Mouse (Mus musculus) C2C12 (cell line): Measurements from ENCODE around the gene Gm49393. TPM values are rescaled to one million over a fixed set of nuclear protein-coding genes. Genes with fewer than 3 reads are reported as not detected.
"Not testable (repeated sequence)": the region's sequence is repeated elsewhere in the genome, so short reads cannot be mapped to it uniquely, and the experiment has no call there.

Experiments
- H3K27me3 ChIP-seq: one replicate; pipeline ENCODE4 v1.6.1; 2011; ENCODE audit not compliant: control insufficient read depth, insufficient read depth, insufficient read length
- H3K36me3 ChIP-seq: one replicate; pipeline ENCODE4 v1.6.1; 2011; ENCODE audit not compliant: control insufficient read depth, insufficient read depth
- H3K4me3 ChIP-seq: one replicate; pipeline ENCODE4 v1.5.1; 2011; ENCODE audit warnings: mild to moderate bottlenecking, control low read depth; ENCODE audit not compliant: poor library complexity, insufficient read depth, severe bottlenecking
- H3K79me2 ChIP-seq: one replicate; pipeline ENCODE4 v1.6.1; 2011; ENCODE audit not compliant: control insufficient read depth, insufficient read depth
- H3K79me3 ChIP-seq: one replicate; pipeline ENCODE4 v1.6.1; 2011; ENCODE audit warnings: low read depth, control low read depth
- H3ac ChIP-seq: one replicate; pipeline ENCODE3; 2011; ENCODE audit warnings: low read depth; ENCODE audit not compliant: control insufficient read depth, insufficient read length
- CEBPB ChIP-seq: IDR thresholded peaks from one replicate; pipeline ENCODE4 v1.6.1; 2011; ENCODE audit warnings: low read depth, mild to moderate bottlenecking, control low read depth, moderate library complexity
- CTCF ChIP-seq: IDR thresholded peaks from one replicate; pipeline ENCODE4 v1.5.1; 2011; ENCODE audit not compliant: control insufficient read depth, insufficient read depth, insufficient read length
- FOSL1 ChIP-seq: IDR thresholded peaks from one replicate; pipeline ENCODE4 v1.8.0; 2011; ENCODE audit warnings: mild to moderate bottlenecking, low read length; ENCODE audit not compliant: poor library complexity, insufficient read depth, severe bottlenecking
- MAX ChIP-seq: IDR thresholded peaks from one replicate; pipeline ENCODE4 v1.6.1; 2011; ENCODE audit warnings: mild to moderate bottlenecking, control low read depth
- MYOD1 ChIP-seq: IDR thresholded peaks from one replicate; pipeline ENCODE4 v1.6.1; 2011; ENCODE audit warnings: low read depth; ENCODE audit not compliant: control insufficient read depth, insufficient read length
- MYOG ChIP-seq: IDR thresholded peaks from one replicate; pipeline ENCODE4 v1.6.1; 2011; ENCODE audit not compliant: control insufficient read depth, insufficient read length; ENCODE audit errors: extremely low read depth
- USF1 ChIP-seq: IDR thresholded peaks from one replicate; pipeline ENCODE4 v1.6.1; 2011; ENCODE audit warnings: low read depth, mild to moderate bottlenecking, control low read depth, moderate library complexity
- polyA plus RNA-seq: library from polyadenylated mRNA; unstranded; fragments of >200 nt; fragmentation: generic; extraction: Trizol; gene quantifications from one replicate; pipeline ENCODE4 v1.2.1, GENCODE M21; 2012; ENCODE audit warnings: missing spikeins

The Gm49393 gene
- polyA plus RNA-seq, 1 experiment, result not detected

GRCm38 (mm10) chr13:60897328-60897727, 38.1 kb downstream of the Gm49393 start, which contains the start of gene Ctla2b:
Gene Ctla2b, minus strand, starts transcription at chr13:60897447.
- Histone ChIP-seq H3K79me2 (no peaks in the 10 kb centered on the region), H3K27me3 (no peaks in the 10 kb centered on the region), H3K79me3 (no peaks in the 10 kb centered on the region), H3K4me3 (no peak within 1 kb of the TSS), H3ac (no peak within 1 kb of the TSS), H3K36me3 (no peaks in the 10 kb centered on the region)
- no peak for TF ChIP-seq MYOD1

- H3K79me2 ChIP-seq, H3K79me3 ChIP-seq, H3K27me3 ChIP-seq: not testable (repeated sequence)
These were observed 38.6 kb downstream of the Gm49393 start, which contains the start of gene Gm49392 for GRCm38 (mm10) chr13:60896794-60897193. Gene Gm49392, minus strand, starts transcription at chr13:60896894.

GRCm38 (mm10) chr13:60895406-60896160, 39.8 kb downstream of the Gm49393 start:
- Histone ChIP-seq H3K79me3 (no peaks in the 10 kb centered on the region), H3K27me3 (no peaks in the 10 kb centered on the region), H3K36me3 (no peaks in the 10 kb centered on the region), H3K79me2 (no peaks in the 10 kb centered on the region), H3K4me3 (no peak overlapping the region), H3ac (no peak overlapping the region)
- TF ChIP-seq USF1 (no peak), FOSL1 (no peak), CEBPB (no peak), CTCF (no peak), MYOG (no peak), MAX (no peak)

More at GRCm38 (mm10) chr13:60896794-60897193, 38.6 kb downstream of the Gm49393 start, which contains the start of gene Gm49392:
- H3K4me3 ChIP-seq, H3ac ChIP-seq, H3K36me3 ChIP-seq: not testable (repeated sequence)

- H3K27me3 ChIP-seq, result no peaks in the 10 kb centered on the region
- no peaks in the 10 kb centered on the region for H3K36me3 ChIP-seq
- TF ChIP-seq MYOG (no peak), CTCF (no peak), CEBPB (no peak), FOSL1 (no peak), USF1 (no peak), MAX (no peak), MYOD1 (no peak)
- H3K4me3 ChIP-seq, result no peak overlapping the region
- H3ac ChIP-seq, result no peak overlapping the region
- no peaks in the 10 kb centered on the region for H3K79me3 ChIP-seq
- no peaks in the 10 kb centered on the region for H3K79me2 ChIP-seq
These were observed 43.1 kb downstream of the Gm49393 start for GRCm38 (mm10) chr13:60892301-60892700.

GRCm38 (mm10) chr13:60864281-60864680, 71.1 kb downstream of the Gm49393 start, which contains the start of gene 4930486L24Rik:
Gene 4930486L24Rik, minus strand, starts transcription at chr13:60864475.
- TF ChIP-seq MYOD1, result no peak
- TF ChIP-seq FOSL1, result no peak
- no peak for TF ChIP-seq MYOG
- no peak for TF ChIP-seq USF1
- no peak for TF ChIP-seq MAX
- no peak for TF ChIP-seq CTCF
- TF ChIP-seq CEBPB, result no peak

GRCm38 (mm10) chr13:60848241-60849120, 86.9 kb downstream of the Gm49393 start:
- Histone ChIP-seq H3ac (no peak overlapping the region), H3K27me3 (no peaks in the 10 kb centered on the region), H3K79me2 (no peaks in the 10 kb centered on the region), H3K79me3 (no peaks in the 10 kb centered on the region), H3K4me3 (no peak overlapping the region), H3K36me3 (no peaks in the 10 kb centered on the region)
- no peak for TF ChIP-seq MYOD1
- TF ChIP-seq FOSL1, result no peak
- no peak for TF ChIP-seq CEBPB
- no peak for TF ChIP-seq MYOG
- no peak for TF ChIP-seq MAX
- no peak for TF ChIP-seq USF1
- TF ChIP-seq CTCF, result no peak

More at GRCm38 (mm10) chr13:60864281-60864680, 71.1 kb downstream of the Gm49393 start, which contains the start of gene 4930486L24Rik:
- H3K4me3 ChIP-seq, result no peak within 1 kb of the TSS
- H3K36me3 ChIP-seq, result no peaks in the 10 kb centered on the region
- H3ac ChIP-seq, result no peak within 1 kb of the TSS
- H3K27me3 ChIP-seq, result no peaks in the 10 kb centered on the region
- no peaks in the 10 kb centered on the region for H3K79me3 ChIP-seq
- no peaks in the 10 kb centered on the region for H3K79me2 ChIP-seq
